In the genomic region with DNA sequence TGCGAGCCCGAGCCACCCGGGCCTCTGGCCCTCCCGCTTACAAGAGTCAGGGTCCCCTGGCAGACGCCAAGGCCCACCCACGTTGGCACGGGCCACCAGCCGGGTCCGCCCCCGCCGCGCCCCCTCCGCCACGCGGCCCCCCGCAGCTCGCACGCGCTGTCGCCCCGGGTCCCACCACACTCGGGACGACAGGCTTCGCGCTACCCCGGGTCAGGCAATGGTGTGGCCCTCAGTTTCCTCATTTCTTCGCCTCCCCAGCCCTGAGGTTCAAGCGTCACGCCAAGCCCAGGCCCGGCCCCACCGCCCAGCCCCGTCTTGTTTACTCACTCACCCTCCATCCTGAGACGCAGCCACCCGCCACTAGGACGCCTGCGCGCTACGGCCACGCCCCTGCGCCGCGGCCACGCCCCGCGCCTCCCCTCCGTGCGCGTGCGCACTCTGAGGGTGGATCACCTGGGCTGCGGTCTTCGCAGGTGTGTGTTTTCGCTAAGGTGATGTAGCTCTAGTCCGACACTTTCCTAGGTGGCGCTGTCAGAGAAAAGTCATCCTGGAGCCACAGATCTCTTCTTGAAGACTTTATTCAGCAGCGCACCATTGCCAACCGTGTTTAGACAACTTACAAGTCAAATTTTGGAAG, we compare ENCODE assay signal across 8 mouse cellular contexts. TPM values are rescaled to one million over a fixed set of nuclear protein-coding genes. Genes with fewer than 3 reads are reported as not detected.
DNase-seq lines count a peak whose midpoint lies in the region; ATAC-seq lines count a peak whose summit lies in the region.

A gene (minus strand): TSS at position 399 of the 637 bp plus-strand sequence.

- DNase-seq in WW6 (ENCODE audit: low read depth, low spot score) = peak; percentile 94
- peak; percentile 94 to 96 for DNase-seq in cerebellum, postnatal 36 days
- DNase-seq in frontal cortex, postnatal 36 days (ENCODE audit: low spot score in 2 of 2) = peak; percentile 88 to 92
- DNase-seq in hindbrain, embryonic 14.5 days (ENCODE audit: low spot score) = peak; percentile 87
- peak; percentile 89 to 90 for DNase-seq in layer of hippocampus, postnatal 36 days
- peak; percentile 93 for DNase-seq in lung, postnatal 25 days (ENCODE audit: low spot score)
- DNase-seq in retina, adult 2 months (ENCODE audit: low read depth, low spot score) = peak; percentile 76
- DNase-seq in thymus, postnatal 25 days = peak; percentile 95

- no peaks in the 10 kb centered on the region for H3K27me3 ChIP-seq in hindbrain, embryonic 14.5 days (ENCODE audit: control insufficient read depth, insufficient read depth, low read length)

- no peaks in the 10 kb centered on the region for H3K36me3 ChIP-seq in hindbrain, embryonic 14.5 days (replicated peaks; ENCODE audit: control insufficient read depth, insufficient read depth)

- H3K4me2 ChIP-seq in hindbrain, embryonic 14.5 days (replicated peaks) = peak within 1 kb of the TSS; percentile 85

- peak within 1 kb of the TSS; percentile 23; the same call in 1 of the 2 replicates for H3K27ac ChIP-seq in hindbrain, embryonic 14.5 days

- H3K9ac ChIP-seq in hindbrain, embryonic 14.5 days = peak within 1 kb of the TSS; percentile 75

- no peaks in the 10 kb centered on the region for H3K9me3 ChIP-seq in hindbrain, embryonic 14.5 days (ENCODE audit: control insufficient read depth, low read length)

- peak within 1 kb of the TSS; percentile 77 for H3K4me3 ChIP-seq in hindbrain, embryonic 14.5 days (replicated peaks; ENCODE audit: low read length)

- peak; percentile 92 for ATAC-seq in hindbrain, embryonic 14.5 days (ENCODE audit: low FRiP score)

- 0 out of 2 replicates have a peak, but pooled peaks cover 8% of the 10 kb centered on the region for H3K4me1 ChIP-seq in hindbrain, embryonic 14.5 days (replicated peaks; ENCODE audit: control insufficient read depth, insufficient read depth, low read length)

- 1% methylated on average over 55 of the region's 56 CpGs for WGBS in hindbrain, embryonic 14.5 days

RNA-seq across cellular contexts. Expression of the gene that starts here (rescaled TPM):
- 26.9 and 37.2 TPM in 2 replicates for polyA plus RNA-seq in hindbrain, embryonic 14.5 days (2014; fragmentation: Nextera tagmentation; extraction: Ambion mirVana)
- 10 to 100 TPM; 65.9 to 77.2 TPM for total RNA-seq in layer of hippocampus, postnatal 36 days (2021)

Comparison
In these comparisons a context has a peak if more than half of its experiments do, and no peak if none do; other contexts are left out.
1. Peak in every context shown above with its lines: DNase-seq, ATAC-seq, H3K4me3 ChIP-seq and H3K27ac ChIP-seq.